Mouse (Mus musculus) adrenal gland (tissue): ENCODE measurements around the gene Mical2.

Experiments used
- intact Hi-C: fragments of 180-260 bp; cut with DNase I; formaldehyde crosslinking; loops from one replicate; pipeline ENCODE4 v1.15.1; 2025

The Mical2 gene

DNA sequence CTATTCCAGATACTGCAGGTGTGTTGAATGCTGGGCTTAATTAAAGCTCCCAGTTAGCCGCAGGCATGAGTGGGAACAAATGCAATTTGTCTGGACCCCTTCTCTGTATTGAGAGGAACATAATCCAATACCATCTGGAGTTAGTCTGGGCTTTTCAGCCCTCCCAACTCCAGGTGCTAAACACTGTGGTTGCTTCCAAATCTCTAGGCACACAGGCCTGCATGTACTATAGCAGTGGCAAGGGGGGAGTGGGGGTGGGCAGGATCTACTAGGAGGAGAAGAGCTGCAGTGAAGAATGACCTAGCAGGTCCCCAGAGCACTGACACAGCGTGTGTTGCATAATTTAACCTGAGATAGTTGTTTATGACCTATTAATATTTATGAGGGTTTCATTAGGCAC lies 49.0 kb downstream of the Mical2 start:
- intact Hi-C loops, result no loop called here

DNA sequence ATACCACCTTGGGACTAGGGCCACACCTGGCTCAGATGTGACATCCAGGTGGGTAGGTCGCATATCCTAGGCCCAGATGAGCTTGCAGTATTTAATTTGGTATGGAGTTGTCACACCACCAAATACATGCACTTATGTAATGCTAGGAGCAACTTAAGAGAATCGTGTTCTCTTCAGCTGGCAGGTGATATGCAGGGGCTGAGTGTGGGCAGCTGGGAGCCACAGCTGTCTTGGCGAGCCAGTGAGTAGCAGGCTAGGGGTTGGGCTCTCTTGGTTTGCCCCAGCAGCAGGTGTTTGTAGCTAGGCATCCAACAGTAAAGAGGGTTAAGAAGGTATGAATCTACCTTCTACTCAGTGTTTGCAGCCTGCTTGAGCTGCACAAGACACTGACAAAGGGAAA lies 49.4 kb downstream of the Mical2 start:
- intact Hi-C loops, result no loop called here

DNA sequence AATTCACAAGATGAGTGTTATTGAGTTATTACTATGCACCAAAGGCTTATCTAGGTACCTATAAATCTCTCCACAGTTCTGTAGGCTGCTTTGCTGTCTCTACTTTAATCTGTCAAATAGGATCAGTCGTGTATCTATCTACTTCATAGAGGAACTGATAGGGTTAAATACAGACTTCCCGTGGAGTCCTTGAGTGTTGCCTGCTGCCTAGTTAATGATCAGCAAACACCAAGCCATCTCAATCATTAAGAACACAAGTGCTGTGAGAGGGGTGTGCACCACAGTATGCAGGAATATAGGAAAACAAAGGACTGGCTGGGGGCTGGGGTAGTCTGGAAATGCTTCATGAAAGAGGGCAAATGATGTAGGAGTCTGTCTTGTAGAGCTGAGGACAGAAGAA lies 50.2 kb downstream of the Mical2 start:
- intact Hi-C loops, result no loop called here

DNA sequence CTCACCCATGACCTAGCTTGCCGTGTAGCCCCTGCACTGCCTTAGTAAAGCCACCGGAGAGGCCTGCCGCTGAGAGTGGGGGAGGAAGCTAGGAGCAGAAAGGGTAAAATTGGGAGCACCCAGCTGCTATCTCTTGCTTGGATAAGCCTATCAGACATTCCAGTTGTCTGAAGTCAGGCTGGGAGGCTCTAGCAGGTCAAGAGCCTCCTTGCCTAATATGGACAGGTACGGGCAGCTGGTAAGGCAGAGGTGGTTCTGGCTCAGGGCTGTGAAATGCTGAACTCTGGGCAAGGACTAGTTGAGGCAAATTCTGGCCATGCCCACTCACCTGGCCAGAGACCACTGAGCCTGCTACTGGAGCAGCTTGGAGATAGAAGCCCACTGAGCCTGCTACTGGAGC lies 51.2 kb downstream of the Mical2 start:
- intact Hi-C loops, result no loop called here

DNA sequence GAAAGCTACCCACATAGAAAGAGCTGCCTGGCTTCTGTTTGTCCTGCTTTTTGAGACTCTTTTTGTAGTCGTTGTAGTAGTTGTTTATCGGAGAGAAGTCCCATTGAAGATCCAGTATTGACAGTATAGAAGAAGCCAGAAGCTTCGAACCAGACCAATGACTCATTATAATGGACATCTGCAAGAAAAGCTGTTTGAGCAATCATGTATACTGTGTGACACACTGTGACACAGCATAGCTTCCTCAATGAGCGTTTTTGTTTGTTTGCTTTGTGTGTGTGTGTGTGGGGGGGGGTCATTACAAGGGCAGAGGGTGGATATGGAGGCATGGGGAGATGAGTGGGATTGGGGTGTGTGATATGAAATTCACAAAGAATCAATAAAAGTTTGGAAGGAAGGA lies 53.0 kb downstream of the Mical2 start:
- intact Hi-C loops, result no loop called here

DNA sequence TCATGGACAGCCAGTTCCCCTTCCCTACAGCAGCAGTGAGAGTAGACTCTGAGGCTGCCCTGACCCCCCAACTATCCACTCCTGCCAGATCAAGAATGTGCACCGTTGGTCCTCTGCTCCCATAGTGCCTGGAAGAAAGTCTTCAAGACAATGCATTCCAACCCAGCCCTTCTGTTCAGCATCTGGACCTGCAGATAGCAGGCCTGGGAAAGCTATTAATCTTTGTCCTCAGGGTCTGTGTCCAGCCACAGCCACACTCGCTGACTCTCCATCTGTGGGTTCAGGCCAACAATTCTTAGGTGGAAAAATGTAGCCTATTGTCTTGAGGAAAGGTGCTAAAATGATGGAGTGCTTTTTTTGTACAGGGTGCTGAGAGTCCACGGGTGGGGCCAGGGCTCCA lies 54.8 kb downstream of the Mical2 start:
- intact Hi-C loops, result no loop called here

DNA sequence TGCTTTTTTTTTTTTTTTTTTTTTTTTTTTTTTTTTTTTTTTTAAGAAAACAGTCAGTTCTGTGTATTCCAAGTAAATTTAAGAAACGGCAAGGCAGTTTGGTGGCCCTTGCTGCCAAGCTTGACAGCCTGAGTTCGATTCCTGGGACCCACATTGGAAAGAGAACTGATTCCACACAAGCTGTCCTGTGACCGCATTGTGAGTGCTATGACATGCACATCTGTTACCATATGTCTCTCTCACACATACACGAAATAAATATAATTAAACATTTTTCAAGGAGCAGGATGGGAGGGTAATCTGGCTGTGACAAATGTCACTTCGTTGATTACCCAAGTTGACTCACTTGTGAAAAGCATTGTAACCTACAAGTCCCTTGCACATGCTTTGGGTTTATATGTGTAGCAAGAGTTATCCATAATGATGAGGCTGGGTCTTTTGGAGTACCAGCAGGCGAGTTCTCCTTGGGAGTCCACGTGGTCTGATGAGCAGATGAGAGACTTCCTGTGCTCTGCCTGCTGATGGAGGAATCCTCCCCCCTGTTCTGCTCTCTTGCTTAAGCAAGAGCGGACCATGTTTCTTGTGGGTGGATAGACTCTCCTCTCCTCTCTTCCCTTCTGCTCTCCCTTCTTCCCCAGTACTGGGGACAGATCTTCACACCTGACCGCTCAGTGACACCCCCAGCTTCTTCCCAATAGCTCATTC lies 58.1 kb downstream of the Mical2 start:
- intact Hi-C loops, result no loop called here

DNA sequence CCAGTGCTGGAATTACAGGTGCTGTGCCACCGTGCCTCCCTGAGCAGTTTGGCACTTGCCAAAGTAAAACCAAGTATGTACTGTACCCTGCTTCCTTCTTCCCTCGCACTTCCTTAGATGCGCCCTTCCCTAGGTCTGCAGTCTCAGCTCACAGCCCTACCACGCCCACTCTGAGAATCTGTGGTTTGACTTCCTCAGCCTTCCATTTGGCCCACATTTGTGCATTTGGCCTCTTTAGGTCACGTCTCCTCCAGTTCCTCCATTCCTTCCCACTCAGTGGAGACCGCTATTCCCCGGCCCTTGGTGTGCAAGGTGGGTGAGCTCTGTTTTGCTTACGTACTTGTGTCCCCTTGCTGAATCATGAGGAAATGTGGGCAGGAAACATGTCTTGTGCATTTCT lies 59.9 kb downstream of the Mical2 start:
- intact Hi-C loops, result no loop called here

DNA sequence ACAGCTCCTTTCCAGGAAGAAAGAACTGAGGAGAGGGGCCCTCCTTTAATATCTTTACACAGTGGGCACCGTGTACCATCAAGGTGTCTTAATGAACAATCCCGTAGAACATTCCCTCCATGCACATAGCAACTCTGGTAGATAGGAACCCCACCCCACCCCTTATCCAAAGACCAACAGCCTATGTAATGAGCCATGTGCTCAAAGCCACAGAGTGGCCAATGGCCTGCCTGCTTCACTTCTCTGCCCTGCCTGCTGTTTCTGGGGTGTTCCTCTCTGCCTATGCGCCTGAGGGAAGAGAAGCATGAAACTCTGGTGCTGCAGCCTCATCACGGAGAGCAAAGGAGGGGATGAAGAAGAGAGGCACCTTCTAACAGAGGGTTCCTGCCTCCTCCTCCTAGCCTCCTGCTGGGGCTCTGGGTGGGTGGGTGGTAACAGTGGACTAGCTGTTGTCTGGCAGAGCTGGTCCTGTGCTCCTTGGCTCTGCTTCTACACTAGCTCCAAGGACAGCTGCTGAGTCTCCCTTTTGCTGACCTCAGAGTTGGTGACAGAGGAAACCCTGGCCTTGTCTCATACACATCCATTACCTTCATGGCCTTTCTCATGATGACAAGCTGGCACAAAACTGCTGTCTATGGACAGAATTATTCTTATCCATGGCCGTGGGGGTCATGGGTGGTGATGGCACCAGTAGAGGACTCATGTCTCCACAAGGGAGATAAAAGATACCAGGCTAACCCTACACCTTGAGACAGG lies 62.9 kb downstream of the Mical2 start:
- intact Hi-C loops, result no loop called here

DNA sequence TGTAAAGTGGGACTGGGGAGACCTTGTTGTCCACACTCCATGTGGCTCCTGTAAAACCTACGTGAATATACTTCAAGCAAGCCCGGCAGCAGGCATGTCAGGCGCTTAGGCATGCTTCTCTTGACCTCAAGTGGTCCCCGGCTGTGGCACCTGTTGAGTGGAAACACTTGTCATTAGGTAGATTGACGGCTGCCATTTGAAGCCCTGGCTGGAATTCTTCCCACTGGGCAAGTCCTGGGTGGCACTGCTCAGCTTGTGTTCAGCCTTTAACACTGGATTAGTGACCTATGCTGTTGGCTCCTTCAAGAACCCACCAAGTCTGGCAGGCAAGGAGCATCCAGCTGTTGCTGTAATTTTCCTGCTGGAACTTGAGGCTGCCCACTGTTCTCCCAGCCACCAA lies 63.9 kb downstream of the Mical2 start:
- intact Hi-C loops, result no loop called here

DNA sequence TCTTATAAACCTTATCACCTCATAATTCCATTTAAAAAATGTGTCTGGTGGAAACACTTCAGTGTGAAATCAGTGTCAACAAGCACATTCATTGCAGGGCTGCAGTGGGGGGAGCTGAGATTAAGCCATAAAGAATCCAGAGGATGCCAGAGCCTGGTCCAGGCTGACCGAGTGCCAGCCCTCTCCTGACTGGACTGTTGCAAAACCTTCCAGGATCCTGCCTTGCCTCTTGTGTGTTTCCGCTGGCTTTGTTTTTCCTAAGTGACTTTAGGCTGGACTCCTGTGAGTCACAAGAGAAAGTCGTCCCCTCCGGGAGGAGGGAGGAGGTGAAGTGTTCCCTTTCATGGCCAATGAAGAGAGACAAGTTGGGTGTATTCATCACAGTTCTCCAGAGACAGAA lies 64.3 kb downstream of the Mical2 start:
- intact Hi-C loops, result no loop called here

DNA sequence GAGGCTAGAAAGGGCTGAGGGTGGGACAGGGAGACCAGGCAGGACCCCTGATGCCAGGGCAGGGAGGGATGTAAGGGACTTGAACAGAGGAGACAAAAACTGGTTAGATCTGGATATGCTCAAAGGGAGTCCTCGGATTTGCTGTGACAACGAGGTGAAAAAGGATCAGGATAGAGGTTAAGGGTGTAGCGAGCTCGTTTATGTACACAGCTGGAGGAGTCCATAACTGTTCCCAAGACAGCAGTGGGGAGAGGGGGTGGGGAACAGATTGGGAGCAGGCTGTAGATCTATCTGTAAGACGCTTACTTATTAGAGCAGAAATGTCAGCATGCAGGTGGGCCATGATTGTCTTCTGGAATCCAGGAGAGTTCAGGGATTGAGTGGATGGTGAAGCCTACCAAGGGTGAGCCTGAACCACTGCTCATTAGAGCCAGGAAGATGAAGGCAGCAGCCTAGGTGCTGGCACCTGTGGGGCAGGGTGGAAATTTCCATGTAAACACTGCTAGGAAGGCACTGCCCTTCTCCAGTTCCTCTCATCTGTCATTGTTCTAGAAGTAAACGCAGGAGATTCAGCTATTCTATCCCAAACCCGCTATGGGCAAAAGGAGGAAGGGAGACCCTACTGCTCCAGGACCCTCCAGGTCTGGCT lies 67.9 kb downstream of the Mical2 start:
- intact Hi-C loops, result no loop called here

DNA sequence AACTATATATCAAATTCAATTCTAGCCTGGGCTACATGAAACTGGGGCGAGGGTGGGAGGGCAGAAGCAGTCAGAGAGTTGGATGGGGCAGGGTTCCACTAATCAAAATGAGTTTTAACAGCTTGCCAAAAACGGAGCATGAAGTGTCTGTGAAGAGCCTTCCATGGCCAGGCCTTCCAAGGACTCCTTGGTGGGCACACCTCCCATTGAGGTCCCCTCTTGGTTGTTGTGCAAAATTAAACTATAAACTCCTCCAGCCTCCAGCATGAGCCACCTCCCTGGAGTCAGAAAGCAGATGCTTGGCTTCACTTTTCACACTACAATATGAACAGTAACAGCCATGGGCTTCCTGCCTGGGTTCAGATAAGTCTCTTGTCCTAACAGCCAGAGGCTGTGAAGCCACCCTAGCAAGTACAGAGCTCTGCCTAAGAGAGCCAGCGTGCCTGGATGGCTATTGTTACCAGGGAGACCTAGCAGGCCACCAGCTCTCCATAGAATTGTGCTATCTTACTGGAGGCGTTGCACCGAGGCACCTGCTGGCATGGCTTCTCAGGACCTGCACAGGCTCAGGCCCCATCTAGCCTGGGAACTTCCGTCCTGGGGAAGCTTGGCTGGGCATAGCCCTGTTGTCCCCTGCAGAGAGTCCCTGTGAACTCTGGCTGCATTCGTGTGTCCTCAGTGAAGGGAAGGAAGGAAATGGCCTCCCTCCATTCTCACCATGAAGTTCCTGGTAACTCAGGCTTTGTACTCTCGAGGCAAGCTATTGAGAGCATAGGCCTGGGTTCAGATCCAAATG lies 70.0 kb downstream of the Mical2 start:
- intact Hi-C loops, result no loop called here

DNA sequence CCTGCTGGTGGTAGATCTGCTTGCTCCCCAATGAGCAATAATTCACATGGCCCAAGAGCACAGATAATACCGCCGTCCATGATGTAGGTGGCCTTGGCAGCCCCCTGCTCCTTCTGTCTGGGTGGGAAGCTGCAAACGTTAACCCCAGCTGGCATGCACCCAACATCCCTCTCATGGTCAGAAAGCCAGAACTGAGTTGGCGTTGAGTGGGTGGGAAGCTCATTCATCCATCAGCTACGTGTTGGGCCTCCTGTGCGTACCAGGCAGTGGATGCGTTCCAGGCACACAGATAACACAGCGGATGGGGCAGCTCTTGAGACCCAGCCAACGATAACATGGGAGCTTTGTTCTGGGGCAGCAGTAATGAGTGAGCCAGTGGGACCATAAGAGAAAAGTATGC lies 72.4 kb downstream of the Mical2 start:
- intact Hi-C loops, result no loop called here

DNA sequence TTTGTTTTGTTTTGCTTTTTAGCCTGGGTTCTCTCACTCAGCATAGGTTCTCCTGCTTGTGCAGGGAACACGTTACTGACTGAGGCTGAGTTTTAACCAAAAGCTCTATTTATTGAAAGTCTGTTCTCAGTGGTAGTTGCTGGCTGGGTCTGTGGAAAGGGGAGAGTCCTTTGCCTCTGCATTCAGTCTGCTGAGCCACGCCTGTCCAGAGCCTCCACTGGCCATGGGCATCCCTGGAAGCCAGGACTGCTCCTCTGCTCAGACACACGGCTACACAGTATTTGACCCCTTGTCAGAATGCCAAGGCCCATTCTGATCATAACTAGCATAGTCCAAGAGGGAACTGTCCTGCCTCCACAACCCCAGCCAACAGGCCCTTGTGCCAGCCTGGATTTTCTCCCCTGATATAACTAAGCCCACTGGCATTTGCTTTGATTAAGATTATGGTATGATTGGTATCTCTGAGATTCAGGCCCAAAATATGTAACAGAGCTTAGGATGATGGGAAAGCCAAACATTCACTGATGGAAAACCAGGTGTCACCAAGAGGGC lies 73.3 kb downstream of the Mical2 start:
- intact Hi-C loops, result no loop called here

DNA sequence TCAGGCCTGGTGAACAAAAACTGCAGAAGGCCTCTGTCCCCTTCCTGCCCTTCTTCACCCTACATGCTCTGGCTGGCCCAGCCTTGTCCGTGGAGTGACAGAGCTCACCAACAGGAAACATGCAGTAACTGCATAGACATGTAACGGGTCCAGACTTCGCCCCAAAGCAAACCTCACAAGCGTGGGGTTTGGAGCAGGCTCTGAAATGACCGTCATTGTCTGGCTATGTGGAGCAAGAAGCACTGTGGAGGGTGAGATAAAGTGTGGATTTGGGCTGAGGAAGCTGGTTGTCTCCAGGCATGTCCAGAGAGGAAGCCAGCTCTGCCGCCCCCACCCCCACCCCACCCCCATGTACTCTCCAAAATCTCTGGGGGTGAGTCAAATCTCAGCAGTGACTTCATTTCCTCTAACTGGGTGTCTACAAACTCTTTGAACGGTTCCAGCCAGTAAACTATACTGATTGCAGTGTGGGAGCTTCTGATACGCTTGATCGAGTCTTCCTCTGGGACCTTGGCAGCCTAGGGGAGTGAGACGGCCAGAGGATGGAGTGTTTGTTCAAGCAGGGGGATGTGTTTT lies 74.0 kb downstream of the Mical2 start:
- intact Hi-C loops, result no loop called here

DNA sequence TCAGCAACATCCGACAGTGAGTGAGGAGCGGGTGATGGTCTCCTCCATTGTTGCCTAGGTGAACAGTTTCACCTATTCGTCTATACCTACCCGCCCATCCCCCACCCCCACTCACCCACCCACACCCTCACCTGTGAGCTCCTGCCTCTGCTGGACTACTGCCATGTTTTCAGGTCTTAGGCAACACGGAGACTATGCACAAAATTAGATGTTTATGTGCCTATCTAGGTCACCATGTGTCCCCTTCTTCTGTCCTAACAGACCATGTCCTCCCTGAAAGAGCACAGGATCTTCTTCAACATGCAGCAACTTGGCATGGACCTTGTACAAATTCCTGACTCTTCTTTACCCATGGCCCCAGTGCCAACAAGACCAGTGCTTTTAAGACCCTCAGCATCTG lies 74.5 kb downstream of the Mical2 start:
- intact Hi-C loops, result no loop called here

DNA sequence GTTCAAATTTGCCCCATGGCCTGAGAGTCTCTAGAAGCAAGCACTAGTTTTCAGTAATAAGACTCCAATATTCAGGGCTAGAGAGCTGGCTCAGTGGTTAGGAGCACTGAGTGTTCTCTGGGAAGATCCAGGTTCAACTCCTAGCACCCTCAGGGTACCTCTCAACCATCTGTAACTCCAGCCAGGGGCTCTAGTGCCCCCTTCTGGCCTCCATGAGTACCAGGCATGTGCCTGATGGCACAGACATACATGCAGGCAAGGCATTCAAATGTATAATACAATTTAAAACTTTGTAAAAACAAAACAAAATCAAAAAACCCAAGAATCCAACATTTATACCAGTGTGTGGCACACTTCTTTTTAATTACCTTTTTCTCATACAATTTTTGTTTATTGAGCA lies 75.4 kb downstream of the Mical2 start:
- intact Hi-C loops, result no loop called here

DNA sequence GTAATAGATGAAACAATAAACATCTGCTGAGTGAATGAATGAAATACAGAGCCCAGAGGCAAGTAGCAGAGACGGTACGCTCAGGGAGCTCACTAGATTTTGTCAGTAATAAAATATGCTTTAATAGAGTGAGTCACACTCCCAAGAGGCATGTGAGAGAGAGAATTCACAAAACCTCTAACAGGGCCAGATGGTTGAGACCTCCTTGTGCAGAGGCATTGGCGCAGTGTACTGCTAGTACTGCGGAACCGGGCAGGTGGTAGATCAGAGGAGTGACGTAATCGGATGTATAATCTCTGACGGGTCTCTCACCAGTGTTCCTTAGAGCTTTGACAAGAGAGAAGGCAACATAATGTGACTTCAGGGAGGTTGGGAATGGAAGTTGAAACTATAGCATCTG lies 78.7 kb downstream of the Mical2 start:
- intact Hi-C loops, result no loop called here

DNA sequence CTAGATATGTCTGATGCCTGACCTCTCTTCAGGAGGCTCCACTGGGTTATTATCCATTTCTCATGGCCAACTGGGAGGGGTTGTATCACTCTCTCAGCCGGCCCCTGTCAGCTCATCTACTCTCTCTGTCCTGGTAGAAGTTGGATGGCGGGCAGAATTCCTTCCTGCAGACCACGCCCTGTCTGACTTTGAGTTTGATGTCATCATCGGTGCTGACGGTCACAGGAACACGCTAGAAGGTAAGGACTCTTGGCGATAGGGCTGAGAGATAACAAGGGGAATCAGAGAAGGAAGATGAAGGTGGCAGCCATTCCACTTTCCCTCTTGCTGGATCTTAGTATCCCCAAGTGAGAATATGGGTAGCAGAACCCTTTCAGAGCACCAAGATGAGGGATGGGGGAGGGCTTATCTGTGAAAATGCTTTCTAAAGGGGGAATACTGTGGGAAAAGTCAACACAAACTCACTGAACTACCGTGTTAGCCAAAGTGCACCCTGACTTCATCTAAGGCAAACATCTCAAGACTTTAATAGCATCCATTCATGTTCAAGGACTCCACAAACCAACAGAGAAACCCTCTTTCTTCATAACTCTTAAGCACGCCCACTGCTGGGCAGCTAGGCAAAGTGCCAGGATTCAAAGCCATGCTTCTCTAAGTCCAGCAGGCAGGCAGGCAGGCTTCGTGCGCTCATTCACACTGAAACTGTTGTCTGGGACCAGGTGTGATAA lies 83.8 kb downstream of the Mical2 start:
- intact Hi-C loops, result no loop called here

DNA sequence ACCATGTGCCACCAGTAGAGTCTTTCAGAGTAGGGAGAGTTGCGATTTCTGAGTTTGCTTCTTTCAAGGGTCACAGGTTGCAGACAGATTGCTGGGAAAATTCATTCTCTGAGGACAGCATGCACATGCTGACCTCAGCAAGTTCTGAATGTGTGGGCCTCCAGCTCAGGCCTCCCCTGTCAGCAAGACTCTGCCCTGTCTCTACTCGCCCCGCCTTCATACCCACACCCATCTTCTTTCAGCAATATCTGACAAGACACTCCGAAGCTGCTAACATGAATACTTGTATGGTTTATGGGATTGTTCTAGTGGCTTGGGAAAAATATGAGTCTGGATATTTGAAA lies 84.3 kb downstream of the Mical2 start:
- intact Hi-C loops, result no loop called here
